Mouse (Mus musculus) small intestine, adult 2 months (tissue): Measurements from ENCODE around the gene Gm49416.

Experiments used
- CTCF ChIP-seq: fragments of 200-500 bp; IDR thresholded peaks from 2 replicates; pipeline ENCODE4 v1.5.1; 2012; ENCODE audit warnings: low read depth, mild to moderate bottlenecking, control low read depth, inconsistent platforms, low read length, moderate library complexity, mixed read lengths; ENCODE audit not compliant: insufficient replicate concordance, insufficient read length; ENCODE audit errors: extremely low read depth
- POLR2A ChIP-seq: fragments of 200-500 bp; IDR thresholded peaks from 2 replicates; pipeline ENCODE4 v1.6.1; 2012; ENCODE audit warnings: low read depth, mild to moderate bottlenecking, control low read depth, inconsistent platforms, low read length, moderate library complexity

DNA sequence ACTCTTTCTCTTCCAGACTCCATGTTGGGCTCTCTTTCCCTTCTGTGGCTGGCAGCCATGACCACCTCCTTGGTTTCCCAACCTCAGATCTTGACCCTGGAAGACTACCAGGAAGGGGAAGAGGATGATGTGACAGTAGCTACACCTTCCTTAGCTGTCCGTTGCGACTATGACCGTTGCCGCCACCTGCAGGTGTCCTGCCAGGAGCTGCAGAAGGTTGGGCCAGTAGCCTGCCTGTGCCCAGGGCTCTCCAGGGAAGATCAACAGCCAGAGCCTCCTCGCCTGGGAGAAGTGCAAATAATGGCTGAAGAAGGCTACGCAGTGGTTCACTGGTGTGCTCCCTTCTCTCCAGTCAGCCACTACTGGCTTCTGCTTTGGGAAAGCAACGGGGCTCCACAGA, 37.1 kb upstream of the Gm49416 start:
- no peak for TF ChIP-seq POLR2A
- no peak for TF ChIP-seq CTCF
